14 mouse cellular contexts compared by ENCODE assay signal in the genomic region with DNA sequence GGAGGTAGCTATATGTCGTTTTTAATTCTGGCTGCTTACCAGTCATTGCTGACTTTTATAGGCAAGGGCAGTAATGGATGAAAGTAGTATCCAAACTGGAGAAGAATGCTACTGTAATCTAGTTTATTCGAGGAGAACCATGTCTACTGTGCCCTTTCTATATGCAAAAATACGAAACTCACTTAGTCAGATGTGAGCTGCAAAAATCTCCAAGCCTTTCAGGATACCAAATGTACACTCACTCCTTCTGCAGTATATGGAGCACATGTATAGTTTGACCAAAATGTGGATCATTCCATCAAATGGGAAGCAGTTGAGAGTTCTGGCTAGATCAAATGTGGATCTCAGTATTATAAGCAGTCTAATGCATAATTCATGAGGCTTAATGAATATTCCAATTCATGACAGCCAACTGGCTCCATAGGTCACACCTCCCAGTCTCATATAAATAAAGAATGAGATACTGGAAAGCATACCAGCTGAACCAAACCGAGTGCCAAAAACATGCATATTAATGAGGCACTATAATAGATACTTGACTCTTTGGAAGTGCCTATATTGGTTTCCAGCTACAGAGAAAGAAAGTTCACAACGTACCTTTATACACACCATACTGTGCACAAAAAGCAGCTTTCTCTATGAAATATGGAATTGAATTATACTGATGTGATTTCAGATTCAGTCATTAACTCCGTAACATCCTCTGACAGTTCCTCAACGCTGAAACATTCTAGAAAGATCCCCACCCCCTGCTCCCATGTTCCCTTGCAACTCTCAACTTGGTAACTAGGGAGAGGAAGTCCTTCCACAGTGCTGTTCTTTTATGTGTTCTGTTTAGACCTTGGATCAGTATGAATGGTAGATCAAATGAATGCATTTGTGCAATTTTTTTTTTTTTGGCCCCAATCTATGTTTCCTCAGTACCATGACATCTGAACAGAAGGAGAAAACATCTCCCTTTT.
A peak's percentile ranks its signal among the peaks of the same experiment; 100 is the strongest.
DNase-seq lines count a peak whose midpoint lies in the region; ATAC-seq and TF ChIP-seq lines count a peak whose summit lies in the region.
"Had no signal": no experiment of that assay in that cellular context is flagged by ENCODE, and none has a peak within 500 bp of the region (broad histone marks: within the 10 kb centered on the region; RNA-seq: fewer than 3 reads in every experiment).

No protein-coding gene starts in this region.

- no peaks in the 10 kb centered on the region for H3K9me3 ChIP-seq in hindbrain, embryonic 12.5 days (replicated peaks)
- no peaks in the 10 kb centered on the region for H3K9me3 ChIP-seq in midbrain, postnatal 0 days (ENCODE audit: low read length)
- H3K9me3 ChIP-seq in intestine, embryonic 16.5 days (ENCODE audit: control insufficient read depth, low read length): no peaks in the 10 kb centered on the region
- H3K9me3 ChIP-seq: limb, embryonic 12.5 days had no signal

- no peaks in the 10 kb centered on the region for H3K36me3 ChIP-seq in hindbrain, embryonic 12.5 days
- H3K36me3 ChIP-seq in midbrain, postnatal 0 days (ENCODE audit: insufficient read depth, low read length): no peaks in the 10 kb centered on the region
- H3K36me3 ChIP-seq in intestine, embryonic 16.5 days (ENCODE audit: control insufficient read depth, insufficient read depth, low read length): no peaks in the 10 kb centered on the region
- H3K36me3 ChIP-seq: limb, embryonic 12.5 days had no signal

- H3K9ac ChIP-seq in hindbrain, embryonic 12.5 days: no peak overlapping the region
- H3K9ac ChIP-seq in midbrain, postnatal 0 days (replicated peaks; ENCODE audit: low read length, poor library complexity, severe bottlenecking): no peak overlapping the region
- H3K9ac ChIP-seq in intestine, embryonic 16.5 days (ENCODE audit: low read depth, low read length): no peak overlapping the region
- H3K9ac ChIP-seq: limb, embryonic 12.5 days had no signal

- H3K4me1 ChIP-seq in hindbrain, embryonic 12.5 days: peaks cover 22% of the 10 kb centered on the region
- H3K4me1 ChIP-seq in midbrain, postnatal 0 days (ENCODE audit: insufficient read depth, low read length): no peaks in the 10 kb centered on the region
- H3K4me1 ChIP-seq in intestine, embryonic 16.5 days (ENCODE audit: control insufficient read depth, insufficient read depth, low read length): no peaks in the 10 kb centered on the region
- H3K4me1 ChIP-seq: limb, embryonic 12.5 days had no signal

- ATAC-seq in frontal cortex, adult (ENCODE audit: low TSS enrichment): peak; percentile 84
- peak; percentile 91 for ATAC-seq in hindbrain, embryonic 12.5 days (ENCODE audit: low FRiP score)
- ATAC-seq in midbrain, postnatal 0 days (ENCODE audit: low FRiP score): peak; percentile 90
- ATAC-seq in megakaryocyte, adult 5-6 weeks (ENCODE audit: poor library complexity, severe bottlenecking): no peak
- no peak for ATAC-seq in intestine, embryonic 16.5 days

- no peaks in the 10 kb centered on the region for H3K27me3 ChIP-seq in hindbrain, embryonic 12.5 days
- no peaks in the 10 kb centered on the region for H3K27me3 ChIP-seq in midbrain, postnatal 0 days (ENCODE audit: insufficient read depth, low read length)
- no peaks in the 10 kb centered on the region for H3K27me3 ChIP-seq in intestine, embryonic 16.5 days (replicated peaks; ENCODE audit: control insufficient read depth, insufficient read depth, low read length)
- H3K27me3 ChIP-seq: limb, embryonic 12.5 days had no signal

- peak overlapping the region; percentile 75 for H3K27ac ChIP-seq in hindbrain, embryonic 12.5 days
- 0 out of 2 replicates have a peak overlapping the region, but pooled peaks have one; percentile 38 for H3K27ac ChIP-seq in midbrain, postnatal 0 days (ENCODE audit: low read depth, low read length)
- no peak overlapping the region for H3K27ac ChIP-seq in intestine, embryonic 16.5 days (ENCODE audit: low read length)
- H3K27ac ChIP-seq: limb, embryonic 12.5 days had no signal

- H3K4me3 ChIP-seq in hindbrain, embryonic 12.5 days: no peak overlapping the region
- no peak overlapping the region for H3K4me3 ChIP-seq in midbrain, postnatal 0 days (ENCODE audit: low read depth, low read length)
- H3K4me3 ChIP-seq in intestine, embryonic 16.5 days (ENCODE audit: low read length): no peak overlapping the region
- H3K4me3 ChIP-seq: limb, embryonic 12.5 days had no signal

- DNase-seq in frontal cortex, postnatal 25 days (ENCODE audit: low spot score in 2 of 2): no peak
- peak; percentile 66 for DNase-seq in brain, embryonic 18.5 days (ENCODE audit: low read depth, low spot score)
- DNase-seq in midbrain, postnatal 0 days (ENCODE audit: low spot score): peak; percentile 86
- DNase-seq in spleen, postnatal 14 days (ENCODE audit: low spot score in 2 of 2): no peak
- DNase-seq: B cell, adult 2 months; cerebellum, adult 11-12 months; gastrocnemius, postnatal 36 days; kidney, postnatal 36 days; lung, adult 2 months had no signal

- 25% methylated on average over 7 of the region's 7 CpGs for WGBS in hindbrain, embryonic 12.5 days
- WGBS in midbrain, postnatal 0 days: 31% methylated on average over 7 of the region's 7 CpGs
- 74% methylated on average over 7 of the region's 7 CpGs for WGBS in intestine, embryonic 16.5 days

- peak overlapping the region; percentile 26; the same call in 1 of the 2 replicates for H3K4me2 ChIP-seq in hindbrain, embryonic 12.5 days (replicated peaks)
- 0 out of 2 replicates have a peak overlapping the region, but pooled peaks have one; percentile 12 for H3K4me2 ChIP-seq in midbrain, postnatal 0 days (ENCODE audit: low read depth, low read length, poor library complexity, severe bottlenecking)
- H3K4me2 ChIP-seq in intestine, embryonic 16.5 days (ENCODE audit: low read depth, low read length): no peak overlapping the region
- H3K4me2 ChIP-seq: limb, embryonic 12.5 days had no signal

- TF ChIP-seq CTCF in midbrain, postnatal 0 days (IDR thresholded peaks at IDR 0.05): no peak

Comparison
In these comparisons a context has a peak if more than half of its experiments do, and no peak if none do; other contexts are left out.
1. ATAC-seq: peak in frontal cortex, adult (single experiment), hindbrain, embryonic 12.5 days (single experiment) and midbrain, postnatal 0 days (single experiment); none in megakaryocyte, adult 5-6 weeks (single experiment) and intestine, embryonic 16.5 days (single experiment).
2. DNase-seq: peak in brain, embryonic 18.5 days (single experiment) and midbrain, postnatal 0 days (single experiment); none in frontal cortex, postnatal 25 days (0 of 2) and spleen, postnatal 14 days (0 of 2).